Comparison of ENCODE assay signal across 13 mouse cellular contexts in genomic region chr16:42615920-42616319, GRCm38 (mm10).
DNase-seq lines count a peak whose midpoint lies in the region; ATAC-seq lines count a peak whose summit lies in the region.
"Had no signal": no experiment of that assay in that cellular context is flagged by ENCODE, and none has a peak within 500 bp of the region (broad histone marks: within the 10 kb centered on the region; RNA-seq: fewer than 3 reads in every experiment).

No protein-coding gene starts in this region.

- no peak overlapping the region for H3K4me3 ChIP-seq in kidney, embryonic 16.5 days (ENCODE audit: low read length)
- H3K4me3 ChIP-seq: embryonic facial prominence, embryonic 12.5 days; intestine, embryonic 15.5 days; limb, embryonic 12.5 days had no signal

- no peak overlapping the region for H3K27ac ChIP-seq in kidney, embryonic 16.5 days (ENCODE audit: low read length)
- H3K27ac ChIP-seq: embryonic facial prominence, embryonic 12.5 days; intestine, embryonic 15.5 days; limb, embryonic 12.5 days had no signal

- peak; percentile 5 for DNase-seq in lung, postnatal 10 days
- no peak for DNase-seq in lung, adult 18-20 months
- DNase-seq in frontal cortex, postnatal 25 days (ENCODE audit: low spot score in 2 of 2): peak; percentile 38 to 52
- peak; percentile 57 to 81 for DNase-seq in left cerebral cortex, adult 8-10 months (ENCODE audit: low spot score in 2 of 2)
- no peak for DNase-seq in spleen, postnatal 14 days (ENCODE audit: low spot score in 2 of 2)
- DNase-seq in kidney, adult 8-10 months: no peak
- no peak for DNase-seq in kidney, adult 18-20 months
- DNase-seq: adrenal gland, postnatal 36 days; gastrocnemius, postnatal 36 days had no signal

- H3K27me3 ChIP-seq in kidney, embryonic 16.5 days (ENCODE audit: insufficient read depth, low read length): no peaks in the 10 kb centered on the region
- H3K27me3 ChIP-seq: embryonic facial prominence, embryonic 12.5 days; intestine, embryonic 15.5 days; limb, embryonic 12.5 days had no signal

- no peak overlapping the region for H3K9ac ChIP-seq in kidney, embryonic 16.5 days (replicated peaks; ENCODE audit: low read length)
- H3K9ac ChIP-seq: embryonic facial prominence, embryonic 12.5 days; intestine, embryonic 15.5 days; limb, embryonic 12.5 days had no signal

- WGBS in kidney, embryonic 16.5 days: 62% methylated on average over 3 of the region's 3 CpGs

- no peak for ATAC-seq in kidney, embryonic 16.5 days (ENCODE audit: low FRiP score, low TSS enrichment)
- ATAC-seq: intestine, embryonic 15.5 days had no signal

- H3K9me3 ChIP-seq in kidney, embryonic 16.5 days (ENCODE audit: low read length): no peaks in the 10 kb centered on the region
- H3K9me3 ChIP-seq: intestine, embryonic 15.5 days; limb, embryonic 12.5 days had no signal

- H3K4me2 ChIP-seq in kidney, embryonic 16.5 days (replicated peaks; ENCODE audit: low read depth, low read length): no peak overlapping the region
- H3K4me2 ChIP-seq: embryonic facial prominence, embryonic 12.5 days; intestine, embryonic 15.5 days; limb, embryonic 12.5 days had no signal

- no peaks in the 10 kb centered on the region for H3K36me3 ChIP-seq in kidney, embryonic 16.5 days (ENCODE audit: insufficient read depth, low read length)
- H3K36me3 ChIP-seq: embryonic facial prominence, embryonic 12.5 days; intestine, embryonic 15.5 days; limb, embryonic 12.5 days had no signal

- H3K4me1 ChIP-seq in kidney, embryonic 16.5 days (ENCODE audit: insufficient read depth, low read length): no peaks in the 10 kb centered on the region
- H3K4me1 ChIP-seq: embryonic facial prominence, embryonic 12.5 days; intestine, embryonic 15.5 days; limb, embryonic 12.5 days had no signal

Comparison
In these comparisons a context has a peak if more than half of its experiments do, and no peak if none do; other contexts are left out.
1. DNase-seq: peak in lung, postnatal 10 days (single experiment), frontal cortex, postnatal 25 days (2 of 2) and left cerebral cortex, adult 8-10 months (2 of 2); none in lung, adult 18-20 months (0 of 2), spleen, postnatal 14 days (0 of 2), kidney, adult 8-10 months (0 of 2) and kidney, adult 18-20 months (single experiment).